Mouse (Mus musculus): ENCODE results near the gene Mettl3.

The Mettl3 gene

GRCm38 (mm10) chr14:52284191-52284590, 20.7 kb downstream of the Mettl3 start:
- no peak for DNase-seq (ENCODE audit: low read depth, low spot score)

- no peak for DNase-seq (ENCODE audit: low read depth, low spot score)
Observed at GRCm38 (mm10) chr14:52283629-52284028, 21.3 kb downstream of the Mettl3 start.

GRCm38 (mm10) chr14:52279747-52280120, 25.2 kb downstream of the Mettl3 start:
- no peak for DNase-seq (ENCODE audit: low read depth, low spot score)

GRCm38 (mm10) chr14:52278932-52279746, 25.8 kb downstream of the Mettl3 start, which contains the start of the genes Tox4 and Rab2b:
Tox4 (plus strand) TSS chr14:52279146.
Rab2b (minus strand) TSS chr14:52279545.
- DNase-seq (ENCODE audit: low read depth, low spot score): peak; percentile 96

- DNase-seq (ENCODE audit: low read depth, low spot score): no peak
Observed at GRCm38 (mm10) chr14:52277210-52277609, 27.7 kb downstream of the Mettl3 start.

- no peak for DNase-seq (ENCODE audit: low read depth, low spot score)
Observed at GRCm38 (mm10) chr14:52272781-52273180, 32.1 kb downstream of the Mettl3 start.

- peak; percentile 92 for DNase-seq (ENCODE audit: low read depth, low spot score)
Observed at GRCm38 (mm10) chr14:52257484-52258213, 47.3 kb downstream of the Mettl3 start, which contains the start of gene Chd8. Chd8 (minus strand) TSS chr14:52257780.

- DNase-seq (ENCODE audit: low read depth, low spot score): peak; percentile 27
Observed at GRCm38 (mm10) chr14:52256311-52257175, 48.4 kb downstream of the Mettl3 start.

- no peak for DNase-seq (ENCODE audit: low read depth, low spot score)
Observed at GRCm38 (mm10) chr14:52246129-52246528, 58.8 kb downstream of the Mettl3 start.

Measured in c-Kit-negative CD71-positive TER-119-positive erythroid progenitor cells, embryonic 14.5 days (primary cell).